27 mouse cellular contexts compared by ENCODE assay signal in genomic region chr7:16420493-16421118, GRCm38 (mm10). TPM values are rescaled to one million over a fixed set of nuclear protein-coding genes. Genes with fewer than 3 reads are reported as not detected.
DNase-seq lines count a peak whose midpoint lies in the region; ATAC-seq and TF ChIP-seq lines count a peak whose summit lies in the region.
"Had no signal": no experiment of that assay in that cellular context is flagged by ENCODE, and none has a peak within 500 bp of the region (broad histone marks: within the 10 kb centered on the region; RNA-seq: fewer than 3 reads in every experiment).

No protein-coding gene starts in this region.

- H3K36me3 ChIP-seq in kidney, embryonic 14.5 days (ENCODE audit: control insufficient read depth, insufficient read depth, low read length) = peaks cover 91% of the 10 kb centered on the region
- peaks cover 77% of the 10 kb centered on the region for H3K36me3 ChIP-seq in intestine, postnatal 0 days (ENCODE audit: control insufficient read depth, insufficient read depth)
- peaks cover 90% of the 10 kb centered on the region for H3K36me3 ChIP-seq in liver, postnatal 0 days (replicated peaks; ENCODE audit: insufficient read depth, low read length)

- no peak overlapping the region for H3K4me2 ChIP-seq in kidney, embryonic 14.5 days (replicated peaks; ENCODE audit: low read depth, low read length)
- no peak overlapping the region for H3K4me2 ChIP-seq in intestine, postnatal 0 days (replicated peaks; ENCODE audit: low read depth)
- H3K4me2 ChIP-seq in liver, postnatal 0 days (ENCODE audit: low read depth, low read length) = no peak overlapping the region
- H3K4me2 ChIP-seq: heart, embryonic 11.5 days; neural tube, embryonic 15.5 days had no signal

- H3K27ac ChIP-seq in kidney, embryonic 14.5 days (ENCODE audit: low read depth, low read length) = no peak overlapping the region
- peak overlapping the region; percentile 95 for H3K27ac ChIP-seq in intestine, postnatal 0 days (ENCODE audit: low read depth, low read length)
- no peak overlapping the region; the same call in 1 of the 2 replicates for H3K27ac ChIP-seq in liver, postnatal 0 days (ENCODE audit: low read depth)
- H3K27ac ChIP-seq: hindbrain, embryonic 10.5 days; layer of hippocampus, adult 2 months; limb, embryonic 10.5 days; liver, embryonic 14.5 days; macrophage; midbrain, embryonic 10.5 days; neural tube, embryonic 15.5 days had no signal

- no peak for TF ChIP-seq EP300 in liver, postnatal 0 days (IDR thresholded peaks at IDR 0.05; ENCODE audit: low read depth)

- no peak overlapping the region for H3K4me3 ChIP-seq in kidney, embryonic 14.5 days (ENCODE audit: low read length)
- no peak overlapping the region for H3K4me3 ChIP-seq in intestine, postnatal 0 days (ENCODE audit: low read depth, low read length)
- H3K4me3 ChIP-seq in liver, postnatal 0 days (ENCODE audit: low read depth, low read length) = no peak overlapping the region
- H3K4me3 ChIP-seq: hindbrain, embryonic 10.5 days; layer of hippocampus, adult 2 months; limb, embryonic 10.5 days; midbrain, embryonic 10.5 days; neural tube, embryonic 15.5 days had no signal

- H3K27me3 ChIP-seq in kidney, embryonic 14.5 days (ENCODE audit: control insufficient read depth, insufficient read depth, low read length) = no peaks in the 10 kb centered on the region
- no peaks in the 10 kb centered on the region for H3K27me3 ChIP-seq in intestine, postnatal 0 days (replicated peaks; ENCODE audit: control insufficient read depth, insufficient read depth, low read length)
- H3K27me3 ChIP-seq in liver, postnatal 0 days (ENCODE audit: insufficient read depth, low read length) = no peaks in the 10 kb centered on the region
- H3K27me3 ChIP-seq: neural tube, embryonic 15.5 days had no signal

- no peak for ATAC-seq in kidney, embryonic 14.5 days (ENCODE audit: low FRiP score, low TSS enrichment)
- ATAC-seq in intestine, postnatal 0 days = peak; percentile 89
- peak; percentile 58; the same call in 1 of the 2 replicates for ATAC-seq in liver, postnatal 0 days
- no peak for ATAC-seq in megakaryocyte-erythroid progenitor cell, adult 5-6 weeks (replicated peaks; ENCODE audit: low FRiP score, low TSS enrichment, poor library complexity, severe bottlenecking)
- ATAC-seq: forebrain, embryonic 14.5 days; hindbrain, embryonic 16.5 days; lung, postnatal 0 days had no signal

- H3K9me3 ChIP-seq in kidney, embryonic 14.5 days (ENCODE audit: control insufficient read depth, low read length) = no peaks in the 10 kb centered on the region
- H3K9me3 ChIP-seq in intestine, postnatal 0 days (ENCODE audit: control insufficient read depth) = no peaks in the 10 kb centered on the region
- no peaks in the 10 kb centered on the region for H3K9me3 ChIP-seq in liver, postnatal 0 days (ENCODE audit: low read length)
- H3K9me3 ChIP-seq: hindbrain, embryonic 10.5 days; limb, embryonic 10.5 days; midbrain, embryonic 10.5 days; neural tube, embryonic 15.5 days had no signal

- 94% methylated on average over 8 of the region's 8 CpGs for WGBS in kidney, embryonic 14.5 days
- WGBS in intestine, postnatal 0 days = 45% methylated on average over 8 of the region's 8 CpGs
- 83% methylated on average over 8 of the region's 8 CpGs for WGBS in liver, postnatal 0 days (ENCODE audit: insufficient replicate concordance)

- no peak for TF ChIP-seq CTCF in intestine, postnatal 0 days (IDR thresholded peaks at IDR 0.05; ENCODE audit: low read depth)
- no peak for TF ChIP-seq CTCF in liver, postnatal 0 days (IDR thresholded peaks at IDR 0.05; ENCODE audit: low read depth)

- no peaks in the 10 kb centered on the region for H3K4me1 ChIP-seq in kidney, embryonic 14.5 days (ENCODE audit: control insufficient read depth, insufficient read depth, low read length)
- 0 out of 2 replicates have a peak, but pooled peaks cover 9% of the 10 kb centered on the region for H3K4me1 ChIP-seq in intestine, postnatal 0 days (replicated peaks; ENCODE audit: control insufficient read depth, insufficient read depth, low read length)
- H3K4me1 ChIP-seq in liver, postnatal 0 days (ENCODE audit: insufficient read depth) = peaks cover 29% of the 10 kb centered on the region
- H3K4me1 ChIP-seq: hindbrain, embryonic 10.5 days; limb, embryonic 10.5 days; midbrain, embryonic 10.5 days had no signal

- DNase-seq in kidney, postnatal 36 days = peak; percentile 32 to 39
- DNase-seq in liver, postnatal 0 days = no peak
- DNase-seq in yolk sac, embryonic 10.5 days (ENCODE audit: low spot score) = peak; percentile 84
- DNase-seq in ovary, postnatal 36 days (ENCODE audit: low spot score) = no peak
- DNase-seq: adrenal gland, postnatal 25 days; cerebellum, adult 9-10 months; heart, postnatal 10 days; right cerebral cortex, postnatal 14 days; spleen, adult 18-20 months; thymus, adult 18-20 months; thymus, postnatal 36 days had no signal

- no peak overlapping the region for H3K9ac ChIP-seq in kidney, embryonic 14.5 days (ENCODE audit: low read depth, low read length)
- peak overlapping the region; percentile 42 for H3K9ac ChIP-seq in intestine, postnatal 0 days (ENCODE audit: low read depth, low read length)
- no peak overlapping the region for H3K9ac ChIP-seq in liver, postnatal 0 days (replicated peaks)
- H3K9ac ChIP-seq: liver, embryonic 14.5 days; neural tube, embryonic 15.5 days had no signal

RNA-seq across cellular contexts. Expression of gene Zc3h4, which starts 19.9 kb away (rescaled TPM):
- 16.7 and 23.6 TPM in 2 replicates for polyA plus RNA-seq in kidney, embryonic 14.5 days (2014; fragmentation: Nextera tagmentation; extraction: Ambion mirVana)
- 12.9 and 13.5 TPM in 2 replicates for polyA plus RNA-seq in intestine, postnatal 0 days (2015; fragmentation: Nextera tagmentation; extraction: Ambion mirVana)
- 4.7 and 5.2 TPM in 2 replicates for polyA plus RNA-seq in liver, postnatal 0 days (2015; fragmentation: Nextera tagmentation; extraction: Ambion mirVana)
- total RNA-seq in megakaryocyte-erythroid progenitor cell, adult 5-6 weeks (2014; fragmentation: Nextera tagmentation) = 60.7 and 66.9 TPM in 2 replicates
- total RNA-seq in megakaryocyte-erythroid progenitor cell, adult 5-6 weeks (2017) = 29.5 and 39.1 TPM in 2 replicates

RNA-seq across cellular contexts. Expression of gene Tmem160, which starts 32.0 kb away (rescaled TPM):
- 56.0 TPM in 2 replicates for polyA plus RNA-seq in kidney, embryonic 14.5 days (2014; fragmentation: Nextera tagmentation; extraction: Ambion mirVana)
- 124 and 132 TPM in 2 replicates for polyA plus RNA-seq in intestine, postnatal 0 days (2015; fragmentation: Nextera tagmentation; extraction: Ambion mirVana)
- polyA plus RNA-seq in liver, postnatal 0 days (2015; fragmentation: Nextera tagmentation; extraction: Ambion mirVana) = 38.7 and 43.0 TPM in 2 replicates
- total RNA-seq in megakaryocyte-erythroid progenitor cell, adult 5-6 weeks (2014; fragmentation: Nextera tagmentation) = 34.3 and 39.2 TPM in 2 replicates
- 16.3 and 16.9 TPM in 2 replicates for total RNA-seq in megakaryocyte-erythroid progenitor cell, adult 5-6 weeks (2017)

RNA-seq across cellular contexts. Expression of gene Sae1, which starts 33.0 kb away (rescaled TPM):
- polyA plus RNA-seq in kidney, embryonic 14.5 days (2014; fragmentation: Nextera tagmentation; extraction: Ambion mirVana) = 241 and 323 TPM in 2 replicates
- 90.7 and 91.5 TPM in 2 replicates for polyA plus RNA-seq in intestine, postnatal 0 days (2015; fragmentation: Nextera tagmentation; extraction: Ambion mirVana)
- polyA plus RNA-seq in liver, postnatal 0 days (2015; fragmentation: Nextera tagmentation; extraction: Ambion mirVana) = 48.3 and 51.9 TPM in 2 replicates
- total RNA-seq in megakaryocyte-erythroid progenitor cell, adult 5-6 weeks (2014; fragmentation: Nextera tagmentation) = 132 and 134 TPM in 2 replicates
- 478 and 490 TPM in 2 replicates for total RNA-seq in megakaryocyte-erythroid progenitor cell, adult 5-6 weeks (2017)

RNA-seq across cellular contexts. Expression of gene Npas1, which starts 56.9 kb away (rescaled TPM):
- 0.13 TPM in 1 of 2 replicates, not detected in the other for polyA plus RNA-seq in kidney, embryonic 14.5 days (2014; fragmentation: Nextera tagmentation; extraction: Ambion mirVana)
- 0.22 and 0.27 TPM in 2 replicates for polyA plus RNA-seq in intestine, postnatal 0 days (2015; fragmentation: Nextera tagmentation; extraction: Ambion mirVana)
- 0.07 and 0.11 TPM in 2 replicates for polyA plus RNA-seq in liver, postnatal 0 days (2015; fragmentation: Nextera tagmentation; extraction: Ambion mirVana)
- not detected in 2 replicates for total RNA-seq in megakaryocyte-erythroid progenitor cell, adult 5-6 weeks (2014; fragmentation: Nextera tagmentation)
- total RNA-seq in megakaryocyte-erythroid progenitor cell, adult 5-6 weeks (2017) = not detected in 2 replicates
- total RNA-seq: adrenal gland, postnatal 25 days; gastrocnemius, adult 8-10 months; granulocyte monocyte progenitor cell, adult 5-6 weeks; heart, postnatal 10 days had no signal
- polyA plus RNA-seq: heart, embryonic 11.5 days; liver, embryonic 14.5 days; macrophage had no signal

Comparison
In these comparisons a context has a peak if more than half of its experiments do, and no peak if none do; other contexts are left out.
1. DNase-seq: peak in kidney, postnatal 36 days (2 of 2) and yolk sac, embryonic 10.5 days (single experiment); none in liver, postnatal 0 days (single experiment) and ovary, postnatal 36 days (single experiment).
2. ATAC-seq: peak in intestine, postnatal 0 days (single experiment) and liver, postnatal 0 days (single experiment); none in kidney, embryonic 14.5 days (single experiment) and megakaryocyte-erythroid progenitor cell, adult 5-6 weeks (single experiment).